Mouse (Mus musculus) MEL (cell line): ENCODE measurements around the gene Tm4sf1. TPM values are rescaled to one million over a fixed set of nuclear protein-coding genes. Genes with fewer than 3 reads are reported as not detected.

ENCODE experiments used
- DNase-seq: peaks from one replicate; pipeline ENCODE4 v3.0.0; 2011; ENCODE audit warnings: low read depth, low spot score
- H3K27ac ChIP-seq: 2 replicates; pipeline ENCODE4 v1.5.1; 2012; ENCODE audit warnings: low read depth, mild to moderate bottlenecking, control low read depth, low read length, moderate library complexity; ENCODE audit not compliant: control insufficient read depth
- H3K27me3 ChIP-seq, 2 experiments: fragments of 150-350 bp in 1 of 2; sonication (generic) in 1 of 2; 2 replicates each; pipeline ENCODE4 v1.6.1; 2012; ENCODE audit warnings: low read length in 2 of 2, mild to moderate bottlenecking in 2 of 2, improper control_type of control experiment in 1 of 2, moderate library complexity in 1 of 2; ENCODE audit not compliant: insufficient read depth in 2 of 2, control insufficient read depth in 1 of 2
- H3K36me3 ChIP-seq, 2 experiments: 2 replicates each; pipeline ENCODE4 v1.6.1; 2012 to 2014; ENCODE audit warnings: low read length in 2 of 2, improper control_type of control experiment in 1 of 2, inconsistent platforms in 1 of 2, mild to moderate bottlenecking in 1 of 2; ENCODE audit not compliant: insufficient read depth in 2 of 2, control insufficient read depth in 1 of 2
- H3K4me1 ChIP-seq, 2 experiments: fragments of 150-350 bp in 1 of 2; sonication (generic) in 1 of 2; 2 replicates each; pipeline ENCODE4 v1.6.1; 2012; ENCODE audit warnings: low read length in 2 of 2, improper control_type of control experiment in 1 of 2, mild to moderate bottlenecking in 1 of 2; ENCODE audit not compliant: insufficient read depth in 2 of 2, control insufficient read depth in 1 of 2
- H3K4me3 ChIP-seq, 2 experiments: fragments of 150-350 bp in 1 of 2; sonication (generic) in 1 of 2; 2 replicates each; pipeline ENCODE4 v1.5.1; 2012; ENCODE audit warnings: low read depth in 2 of 2, low read length in 2 of 2, mild to moderate bottlenecking in 2 of 2, moderate library complexity in 2 of 2, control low read depth in 1 of 2, improper control_type of control experiment in 1 of 2; ENCODE audit not compliant: control insufficient read depth in 1 of 2, insufficient read depth in 1 of 2
- H3K79me2 ChIP-seq: 2 replicates; pipeline ENCODE4 v1.6.1; 2012; ENCODE audit warnings: mild to moderate bottlenecking, low read length, moderate library complexity; ENCODE audit not compliant: control insufficient read depth, poor library complexity, insufficient read depth
- H3K9ac ChIP-seq: 2 replicates; pipeline ENCODE4 v1.6.1; 2012; ENCODE audit warnings: low read depth, mild to moderate bottlenecking, control low read depth, low read length, moderate library complexity; ENCODE audit not compliant: control insufficient read depth, poor library complexity, severe bottlenecking
- H3K9me3 ChIP-seq: fragments of 150-350 bp; sonication (generic); replicated peaks from 2 replicates; pipeline ENCODE4 v1.6.1; 2012; ENCODE audit warnings: mild to moderate bottlenecking, low read length, improper control_type of control experiment, moderate library complexity; ENCODE audit not compliant: insufficient read depth
- ELF1 ChIP-seq: IDR thresholded peaks from 2 replicates; pipeline ENCODE4 v1.6.1; 2014; ENCODE audit warnings: low read depth, mild to moderate bottlenecking, inconsistent platforms, low read length, improper control_type of control experiment, moderate library complexity
- HCFC1 ChIP-seq: IDR thresholded peaks from 2 replicates; pipeline ENCODE4 v1.6.1; 2012; ENCODE audit warnings: low read depth, mild to moderate bottlenecking, inconsistent platforms, low read length, improper control_type of control experiment, moderate library complexity
- KAT2A ChIP-seq: conservative IDR thresholded peaks from 2 replicates; pipeline ENCODE4 v1.6.1; 2012; ENCODE audit warnings: low read depth, low read length, improper control_type of control experiment, inconsistent platforms
- MAFK ChIP-seq: IDR thresholded peaks from 2 replicates; pipeline ENCODE4 v1.6.1; 2011; ENCODE audit warnings: low read depth, mild to moderate bottlenecking, low read length, improper control_type of control experiment, borderline replicate concordance
- MAX ChIP-seq: IDR thresholded peaks from 2 replicates; pipeline ENCODE4 v1.6.1; 2011; ENCODE audit warnings: low read length, improper control_type of control experiment
- MAZ ChIP-seq: IDR thresholded peaks from 2 replicates; pipeline ENCODE4 v1.6.1; 2012; ENCODE audit warnings: low read depth, mild to moderate bottlenecking, inconsistent platforms, low read length, improper control_type of control experiment
- MEF2A ChIP-seq: IDR thresholded peaks from 2 replicates; pipeline ENCODE4 v1.6.1; 2014; ENCODE audit warnings: low read depth, mild to moderate bottlenecking, inconsistent platforms, low read length, improper control_type of control experiment; ENCODE audit not compliant: poor library complexity, insufficient replicate concordance, severe bottlenecking; ENCODE audit errors: extremely low read depth
- MXI1 ChIP-seq: IDR thresholded peaks from 2 replicates; pipeline ENCODE4 v1.6.1; 2011; ENCODE audit warnings: mild to moderate bottlenecking, low read depth, low read length, improper control_type of control experiment
- NRF1 ChIP-seq: IDR thresholded peaks from 2 replicates; pipeline ENCODE4 v1.6.1; 2014; ENCODE audit warnings: low read depth, mild to moderate bottlenecking, inconsistent platforms, low read length, improper control_type of control experiment, moderate library complexity; ENCODE audit not compliant: poor library complexity, insufficient read depth, severe bottlenecking
- TAL1 ChIP-seq: IDR thresholded peaks from 2 replicates; pipeline ENCODE4 v1.6.1; 2012; ENCODE audit warnings: mild to moderate bottlenecking, inconsistent platforms, low read length, moderate library complexity, mixed read lengths
- TBP ChIP-seq: IDR thresholded peaks from 2 replicates; pipeline ENCODE4 v1.8.0; 2011; ENCODE audit warnings: low read depth, low read length, improper control_type of control experiment
- USF1 ChIP-seq: IDR thresholded peaks from 2 replicates; pipeline ENCODE4 v1.6.1; 2014; ENCODE audit warnings: low read depth, mild to moderate bottlenecking, inconsistent platforms, low read length, improper control_type of control experiment, moderate library complexity
- USF2 ChIP-seq, 2 experiments: IDR thresholded peaks; 2 replicates each; pipeline ENCODE4 v1.6.1; 2011 to 2012; ENCODE audit warnings: improper control_type of control experiment in 2 of 2, low read length in 2 of 2, borderline replicate concordance in 1 of 2, inconsistent platforms in 1 of 2, low read depth in 1 of 2, mild to moderate bottlenecking in 1 of 2; ENCODE audit not compliant: insufficient read depth in 1 of 2
- ZC3H11A ChIP-seq: IDR thresholded peaks from 2 replicates; pipeline ENCODE4 v1.6.1; 2012; ENCODE audit warnings: low read depth, mild to moderate bottlenecking, inconsistent platforms, low read length, improper control_type of control experiment
- ZKSCAN1 ChIP-seq: IDR thresholded peaks from 2 replicates; pipeline ENCODE4 v1.6.1; 2012; ENCODE audit warnings: low read depth, mild to moderate bottlenecking, inconsistent platforms, low read length, improper control_type of control experiment, moderate library complexity
- ZNF384 ChIP-seq: IDR thresholded peaks from 2 replicates; pipeline ENCODE4 v1.6.1; 2012; ENCODE audit warnings: low read depth, mild to moderate bottlenecking, inconsistent platforms, low read length, improper control_type of control experiment
- polyA plus RNA-seq, 2 experiments: library from polyadenylated mRNA; stranded (reverse) in 1 of 2; unstranded in 1 of 2; fragments of >175 nt in 1 of 2; fragments of >200 nt in 1 of 2; gene quantifications; 2 replicates each; pipeline versions ENCODE4 v1.2.1 to v1.2.4; 2012; ENCODE audit warnings: low replicate concordance in 2 of 2, low read depth in 1 of 2; ENCODE audit not compliant: insufficient read length in 2 of 2, insufficient read depth in 1 of 2, missing spikeins in 1 of 2
- total RNA-seq: library from RNA; depleted of rRNA; stranded (reverse); fragments of 300-350 nt; gene quantifications from 2 replicates; pipeline ENCODE4 v1.2.3, GENCODE M21; 2012

Tm4sf1 gene
- total and polyA plus RNA-seq, 3 experiments, result not detected

DNA sequence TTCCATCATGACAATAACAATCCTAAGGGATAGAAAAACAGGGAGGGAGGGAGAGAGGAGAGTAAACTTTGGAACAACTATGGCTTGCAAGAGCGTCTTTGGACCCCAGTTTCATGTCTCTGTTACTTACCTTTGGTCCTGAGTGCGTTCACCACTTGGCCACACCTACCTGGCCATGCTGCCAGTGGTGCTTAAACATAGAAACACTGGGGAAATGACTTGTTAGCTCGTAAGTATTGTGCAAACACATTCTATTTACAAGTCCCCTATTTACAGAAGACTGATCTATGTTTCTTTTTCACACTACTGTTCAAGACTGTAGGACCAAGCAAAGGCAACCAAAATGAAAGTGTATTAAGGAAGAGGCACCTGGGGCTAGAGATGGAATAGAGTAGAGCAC, 39.5 kb upstream of the Tm4sf1 start:
- Histone ChIP-seq H3K9ac (no peak overlapping the region), H3K36me3 (no peaks in the 10 kb centered on the region), H3K4me1 (no peaks in the 10 kb centered on the region), H3K4me3 (no peak overlapping the region), H3K79me2 (no peaks in the 10 kb centered on the region), H3K27ac (no peak overlapping the region), H3K9me3 (no peaks in the 10 kb centered on the region), H3K27me3 (no peaks in the 10 kb centered on the region)
- TF ChIP-seq NRF1 (no peak), ELF1 (no peak)
- no peak for DNase-seq

DNA sequence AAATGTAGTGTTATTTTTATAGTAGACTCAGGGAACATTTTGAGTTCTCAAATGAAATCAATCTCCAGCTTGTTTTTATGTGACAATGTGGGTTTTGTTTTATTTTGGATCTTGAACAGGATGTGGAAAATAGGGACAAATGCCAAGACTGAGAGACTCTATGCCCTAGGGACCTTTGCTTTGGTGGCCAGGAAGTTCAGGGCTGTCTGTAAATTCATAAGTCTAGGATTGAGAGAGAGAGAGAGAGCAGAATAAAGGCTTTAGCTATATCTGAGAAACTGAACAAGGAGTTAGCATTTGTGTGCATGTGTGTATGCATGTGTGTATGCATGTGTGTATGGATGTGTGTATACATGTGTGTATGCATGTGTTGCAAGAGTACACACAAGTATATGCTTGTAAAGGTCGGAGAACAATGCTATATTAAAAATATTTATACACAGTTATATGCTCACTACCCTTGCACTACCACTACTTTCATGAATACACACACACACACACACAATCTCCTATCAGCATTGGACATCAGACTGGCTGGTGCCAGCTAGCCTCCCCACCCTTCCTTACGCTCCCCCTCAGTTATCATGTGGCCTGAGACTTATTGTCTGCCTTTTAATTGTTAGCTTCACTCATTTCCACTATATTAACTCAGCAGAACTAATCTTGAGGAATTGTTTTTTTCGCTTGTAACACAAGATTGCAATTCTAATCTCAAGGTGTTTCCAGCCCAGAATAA, 33.5 kb upstream of the Tm4sf1 start:
- no peak for TF ChIP-seq ZNF384
- no peak for TF ChIP-seq MAZ
- TF ChIP-seq MAFK, result no peak
- TF ChIP-seq MEF2A, result no peak
- no peak for TF ChIP-seq NRF1
- no peak for TF ChIP-seq MXI1
- TF ChIP-seq TAL1, result no peak
- TF ChIP-seq ZC3H11A, result no peak
- TF ChIP-seq HCFC1, result no peak
- TF ChIP-seq ZKSCAN1, result no peak
- TF ChIP-seq KAT2A, result no peak
- no peak for TF ChIP-seq USF1
- TF ChIP-seq TBP, result no peak
- TF ChIP-seq USF2 (IDR thresholded peaks at IDR 0.05; ENCODE audit: borderline replicate concordance in 1 of 2, insufficient read depth in 1 of 2, low read depth in 1 of 2, low read length in 2 of 2), result no peak
- TF ChIP-seq ELF1, result no peak
- TF ChIP-seq MAX, result no peak
- no peaks in the 10 kb centered on the region for H3K27me3 ChIP-seq
- DNase-seq, result no peak

More for the DNA sequence above, 33.5 kb upstream of the Tm4sf1 start:
- Histone ChIP-seq H3K79me2 (no peaks in the 10 kb centered on the region), H3K27ac (no peak overlapping the region), H3K9me3 (no peaks in the 10 kb centered on the region), H3K36me3 (no peaks in the 10 kb centered on the region), H3K4me1 (no peaks in the 10 kb centered on the region), H3K9ac (no peak overlapping the region), H3K4me3 (no peak overlapping the region)
